In genomic region chr4:151316428-151316827, GRCm38 (mm10) we compare ENCODE assay signal across 10 mouse cellular contexts.
"Had no signal": no experiment of that assay in that cellular context is flagged by ENCODE, and none has a peak within 500 bp of the region (broad histone marks: within the 10 kb centered on the region; RNA-seq: fewer than 3 reads in every experiment).

No protein-coding gene starts in this region.

- H3K4me1 ChIP-seq: limb, embryonic 15.5 days; liver, embryonic 12.5 days had no signal

- ATAC-seq: liver, embryonic 12.5 days had no signal

- H3K9me3 ChIP-seq: kidney, embryonic 15.5 days; limb, embryonic 15.5 days; liver, embryonic 12.5 days had no signal

- H3K4me3 ChIP-seq: kidney, embryonic 15.5 days; limb, embryonic 15.5 days; liver, embryonic 12.5 days had no signal

- H3K27ac ChIP-seq: kidney, embryonic 15.5 days; limb, embryonic 15.5 days; liver, embryonic 12.5 days; stomach, postnatal 0 days had no signal

- H3K4me2 ChIP-seq: kidney, embryonic 15.5 days; limb, embryonic 15.5 days; liver, embryonic 12.5 days; lung, embryonic 14.5 days; midbrain, embryonic 11.5 days had no signal

- H3K36me3 ChIP-seq: kidney, embryonic 15.5 days; limb, embryonic 15.5 days; liver, embryonic 12.5 days had no signal

- H3K9ac ChIP-seq: kidney, embryonic 15.5 days; limb, embryonic 15.5 days; liver, embryonic 12.5 days; lung, embryonic 14.5 days had no signal

- H3K27me3 ChIP-seq: kidney, embryonic 15.5 days; liver, embryonic 12.5 days had no signal

- DNase-seq: kidney, postnatal 14 days; lung, embryonic 14.5 days; lung, postnatal 10 days; lung, postnatal 4 days; thymus, postnatal 4 days had no signal
